Mouse (Mus musculus) heart, postnatal 0 days (tissue): ENCODE results near the gene Ksr2.

Experiments used
- CTCF ChIP-seq: IDR thresholded peaks from 2 replicates; pipeline ENCODE4 v1.5.1; 2016; ENCODE audit warnings: antibody characterized with exemption, control low read depth, low read depth
- EP300 ChIP-seq: IDR thresholded peaks from 2 replicates; pipeline ENCODE4 v1.6.1; 2016; ENCODE audit warnings: antibody characterized with exemption, low read depth

DNA sequence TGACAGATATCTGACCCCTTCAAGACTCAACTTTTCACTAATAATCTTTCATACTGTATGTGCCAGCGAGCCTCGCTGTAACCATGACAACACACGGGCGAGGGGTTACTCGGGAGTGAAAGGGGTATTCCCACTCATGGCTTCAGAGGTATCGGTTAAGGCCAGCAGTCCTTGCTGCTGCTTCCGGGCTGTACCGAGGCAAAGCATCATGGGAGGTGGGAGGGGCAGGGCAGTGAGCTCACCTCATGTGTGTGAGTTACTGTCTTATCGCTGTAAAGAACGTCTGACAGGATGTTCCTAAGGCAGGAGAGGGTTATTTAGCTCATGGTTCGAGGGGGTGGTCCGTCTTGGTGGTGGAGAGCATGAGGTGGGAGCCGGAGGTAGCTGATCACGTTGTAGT is 215.8 kb downstream of the Ksr2 start:
- TF ChIP-seq CTCF (no peak), EP300 (no peak)
